Mouse (Mus musculus) midbrain, embryonic 16.5 days (tissue): ENCODE data around the gene Slc24a4. TPM values are rescaled to one million over a fixed set of nuclear protein-coding genes. Genes with fewer than 3 reads are reported as not detected.

ENCODE experiments used
- ATAC-seq: fragments of 200-750 bp; cut with Nextera tagmentation; 2 replicates; pipeline ENCODE4 v1.8.0; 2017; ENCODE audit warnings: moderate TSS enrichment
- H3K27ac ChIP-seq: fragments of 300-500 bp; sonication (generic); 2 replicates; pipeline ENCODE4 v1.5.1; 2014; ENCODE audit warnings: mild to moderate bottlenecking, low read length, mixed read lengths
- H3K27me3 ChIP-seq: fragments of 300-500 bp; sonication (generic); 2 replicates; pipeline ENCODE4 v1.6.1; 2014; ENCODE audit warnings: low read depth, low read length, mixed read lengths; ENCODE audit not compliant: control insufficient read depth, insufficient read depth
- H3K36me3 ChIP-seq: fragments of 300-500 bp; sonication (generic); 2 replicates; pipeline ENCODE4 v1.6.1; 2014; ENCODE audit warnings: mild to moderate bottlenecking, low read length, moderate library complexity, mixed read lengths; ENCODE audit not compliant: control insufficient read depth, insufficient read depth
- H3K4me1 ChIP-seq: fragments of 300-500 bp; sonication (generic); 2 replicates; pipeline ENCODE4 v1.6.1; 2014; ENCODE audit warnings: mild to moderate bottlenecking, low read length, mixed read lengths; ENCODE audit not compliant: control insufficient read depth, insufficient read depth
- H3K4me2 ChIP-seq: fragments of 300-500 bp; sonication (generic); 2 replicates; pipeline ENCODE4 v1.6.1; 2014; ENCODE audit warnings: mild to moderate bottlenecking, low read length, mixed read lengths
- H3K4me3 ChIP-seq: fragments of 300-500 bp; sonication (generic); 2 replicates; pipeline ENCODE4 v1.5.1; 2014; ENCODE audit warnings: low read depth, mild to moderate bottlenecking, low read length, moderate library complexity, mixed read lengths
- H3K9ac ChIP-seq: fragments of 300-500 bp; sonication (generic); 2 replicates; pipeline ENCODE4 v1.6.1; 2014; ENCODE audit warnings: low read depth, low read length, mixed read lengths
- H3K9me3 ChIP-seq: fragments of 300-500 bp; sonication (generic); replicated peaks from 2 replicates; pipeline ENCODE4 v1.6.1; 2014; ENCODE audit warnings: mild to moderate bottlenecking, low read length, mixed read lengths; ENCODE audit not compliant: control insufficient read depth, poor library complexity, severe bottlenecking
- WGBS: fragments of 180-500 bp; shearing (Covaris S2); extraction: QIAGEN DNeasy Blood & Tissue Kit; methylation state at CpG from one replicate; pipeline ENCODE4 v1.1.7; 2014; 5-methylcytosine and 5-hydroxymethylcytosine counted together
- polyA plus RNA-seq: library from polyadenylated mRNA; unstranded; fragments of >200 nt; fragmentation: Nextera tagmentation; extraction: Ambion mirVana; gene quantifications from 2 replicates; pipeline ENCODE4 v1.2.1, GENCODE M21; 2015

Slc24a4 gene
- polyA plus RNA-seq, 1 experiment from 2014 or later, result 1.7 TPM

DNA sequence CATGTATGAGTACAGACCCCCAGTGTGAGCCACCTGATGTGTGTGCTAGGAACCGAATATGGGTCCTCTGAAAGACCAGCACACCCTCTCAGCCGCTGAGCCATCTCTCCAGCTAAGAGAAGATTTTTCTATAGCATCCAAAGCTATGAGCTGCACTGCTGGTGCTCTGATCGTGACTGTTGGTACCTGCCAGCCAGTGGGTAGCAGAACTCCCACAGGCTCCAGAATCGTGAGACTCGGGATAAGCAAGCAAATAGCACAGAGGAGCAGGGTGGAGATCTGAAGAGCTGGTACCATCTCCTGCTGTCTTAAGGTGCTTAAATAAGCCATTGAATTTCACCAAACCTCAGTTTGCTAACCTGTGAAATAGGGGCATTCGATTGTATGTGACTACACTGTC, 119.6 kb downstream of the Slc24a4 start:
- H3K4me2 ChIP-seq, result no peak overlapping the region
- ATAC-seq, result no peak
- no peaks in the 10 kb centered on the region; the same call in 1 of the 2 replicates for H3K9me3 ChIP-seq
- H3K27ac ChIP-seq, result no peak overlapping the region
- WGBS, result 96% methylated on average over 6 of the region's 6 CpGs
- H3K4me1 ChIP-seq, result no peaks in the 10 kb centered on the region
- no peak overlapping the region for H3K9ac ChIP-seq
- H3K27me3 ChIP-seq, result no peaks in the 10 kb centered on the region
- H3K36me3 ChIP-seq, result no peaks in the 10 kb centered on the region
- no peak overlapping the region for H3K4me3 ChIP-seq

DNA sequence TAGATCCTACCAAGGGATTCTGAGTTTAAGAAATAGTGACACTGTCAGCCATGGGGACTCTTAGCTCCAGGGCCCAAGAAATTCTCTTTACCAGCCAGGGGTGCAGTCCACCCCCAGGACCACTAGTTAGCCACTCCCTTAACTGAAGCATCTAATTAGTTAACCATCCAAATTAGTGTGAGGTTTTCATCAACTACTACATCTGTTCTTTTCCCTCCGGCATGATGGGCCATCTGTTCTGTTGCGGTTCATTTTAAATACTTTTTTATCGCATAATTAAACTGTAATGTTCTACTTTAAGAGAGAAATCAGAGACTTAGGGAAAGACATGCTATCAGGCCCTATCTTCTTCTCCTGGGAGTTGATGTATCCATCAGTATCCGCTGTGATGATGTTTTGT, 121.8 kb downstream of the Slc24a4 start:
- Histone ChIP-seq H3K27me3 (no peaks in the 10 kb centered on the region), H3K4me1 (no peaks in the 10 kb centered on the region), H3K9me3 (no peaks in the 10 kb centered on the region; the same call in 1 of the 2 replicates), H3K9ac (no peak overlapping the region), H3K4me2 (no peak overlapping the region), H3K27ac (no peak overlapping the region), H3K4me3 (no peak overlapping the region), H3K36me3 (no peaks in the 10 kb centered on the region)
- 81% methylated on average over 4 of the region's 4 CpGs for WGBS
- no peak for ATAC-seq

DNA sequence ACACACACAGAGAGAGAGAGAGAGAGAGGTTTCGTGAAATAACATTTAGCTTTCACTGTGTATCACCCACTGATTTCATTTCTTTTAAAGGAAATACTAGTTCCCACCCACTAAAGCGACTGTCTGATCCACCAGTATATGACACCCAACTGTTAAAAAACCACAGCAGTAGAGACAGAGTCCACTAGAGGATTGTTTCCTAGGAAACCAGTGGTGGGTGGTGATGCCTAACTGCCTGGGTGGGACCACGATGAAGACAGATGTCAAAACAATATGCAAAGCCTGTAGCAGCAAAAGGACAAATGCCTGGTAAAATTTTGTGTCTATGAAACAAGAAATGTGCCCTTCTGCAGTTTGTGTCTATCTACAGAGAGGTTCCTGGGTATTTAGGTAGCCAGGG, 122.5 kb downstream of the Slc24a4 start:
- 76% methylated on average over 3 of the region's 3 CpGs for WGBS
- Histone ChIP-seq H3K27me3 (no peaks in the 10 kb centered on the region), H3K4me2 (no peak overlapping the region), H3K4me3 (no peak overlapping the region), H3K9me3 (no peaks in the 10 kb centered on the region; the same call in 1 of the 2 replicates), H3K27ac (no peak overlapping the region), H3K9ac (no peak overlapping the region), H3K36me3 (no peaks in the 10 kb centered on the region), H3K4me1 (no peaks in the 10 kb centered on the region)
- ATAC-seq, result no peak

DNA sequence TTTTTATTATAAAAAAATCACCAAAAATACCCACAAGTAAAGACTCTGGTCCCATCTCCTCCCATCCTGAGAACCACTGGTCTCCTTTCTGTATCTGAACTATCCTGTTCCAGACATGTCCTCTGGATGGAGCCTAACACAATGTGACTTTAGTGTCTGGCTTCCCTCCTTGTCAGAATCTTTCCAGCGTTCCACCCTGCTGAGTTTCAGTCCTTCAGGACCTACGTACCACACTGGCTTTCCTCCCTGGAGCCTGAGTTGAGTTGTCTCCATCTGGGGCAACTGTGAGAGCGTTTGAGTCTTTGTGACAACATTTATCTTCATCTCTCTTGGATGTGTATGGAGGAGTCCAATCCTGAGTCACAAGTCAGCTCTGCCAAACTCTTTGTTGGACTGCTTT, 123.5 kb downstream of the Slc24a4 start:
- Histone ChIP-seq H3K4me1 (no peaks in the 10 kb centered on the region), H3K36me3 (no peaks in the 10 kb centered on the region), H3K27ac (no peak overlapping the region), H3K27me3 (no peaks in the 10 kb centered on the region), H3K4me3 (no peak overlapping the region), H3K4me2 (no peak overlapping the region), H3K9ac (no peak overlapping the region), H3K9me3 (no peaks in the 10 kb centered on the region; the same call in 1 of the 2 replicates)
- 52% methylated on average over 3 of the region's 3 CpGs for WGBS
- ATAC-seq, result no peak

DNA sequence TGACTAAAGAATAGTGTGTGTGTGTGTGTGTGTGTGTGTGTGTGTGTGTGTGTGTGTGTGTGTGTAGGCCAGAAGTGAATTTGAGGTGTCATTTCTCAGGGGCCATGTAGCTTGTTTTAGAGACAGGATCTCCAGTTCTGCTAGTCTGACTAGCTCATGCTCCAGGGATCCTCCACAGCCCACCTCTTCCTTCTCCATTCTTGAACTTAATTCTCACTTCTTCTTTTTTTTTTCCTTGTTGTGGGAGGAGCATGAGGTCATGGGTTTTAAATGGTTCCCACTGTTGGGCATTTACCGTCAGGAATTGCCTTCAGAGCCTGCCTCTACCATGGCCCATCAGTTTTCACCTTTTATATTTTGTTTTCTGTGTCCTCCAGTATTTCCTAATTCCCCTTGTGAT, 124.0 kb downstream of the Slc24a4 start:
- Histone ChIP-seq H3K9ac (no peak overlapping the region), H3K4me1 (no peaks in the 10 kb centered on the region), H3K36me3 (no peaks in the 10 kb centered on the region), H3K9me3 (no peaks in the 10 kb centered on the region; the same call in 1 of the 2 replicates), H3K27me3 (no peaks in the 10 kb centered on the region), H3K4me2 (no peak overlapping the region), H3K27ac (no peak overlapping the region), H3K4me3 (no peak overlapping the region)
- ATAC-seq, result no peak
- 64% methylated on average over 1 of the region's 1 CpGs for WGBS

DNA sequence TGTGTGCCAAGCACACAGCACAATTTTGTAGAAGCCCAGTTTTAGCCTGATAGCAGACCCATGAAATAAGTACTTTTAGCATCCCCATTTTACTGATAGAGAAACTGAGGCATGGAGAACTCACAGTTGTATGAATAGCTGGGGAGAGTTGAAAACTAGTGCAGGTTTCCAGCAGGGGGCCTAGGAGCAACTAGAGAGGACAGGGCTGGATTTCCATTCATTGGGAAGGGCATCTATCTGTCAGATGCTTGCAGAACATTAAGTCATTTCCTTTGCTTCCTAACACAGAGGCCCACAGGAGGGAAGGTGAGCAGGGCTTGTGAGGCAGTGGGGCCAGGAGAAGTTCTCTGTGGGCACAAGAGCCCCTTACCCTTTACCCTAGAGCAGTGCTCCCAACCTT, 126.5 kb downstream of the Slc24a4 start:
- Histone ChIP-seq H3K4me1 (no peaks in the 10 kb centered on the region), H3K27ac (no peak overlapping the region), H3K4me2 (no peak overlapping the region), H3K36me3 (no peaks in the 10 kb centered on the region), H3K27me3 (no peaks in the 10 kb centered on the region), H3K9ac (no peak overlapping the region), H3K9me3 (no peaks in the 10 kb centered on the region), H3K4me3 (no peak overlapping the region)
- ATAC-seq, result no peak

DNA sequence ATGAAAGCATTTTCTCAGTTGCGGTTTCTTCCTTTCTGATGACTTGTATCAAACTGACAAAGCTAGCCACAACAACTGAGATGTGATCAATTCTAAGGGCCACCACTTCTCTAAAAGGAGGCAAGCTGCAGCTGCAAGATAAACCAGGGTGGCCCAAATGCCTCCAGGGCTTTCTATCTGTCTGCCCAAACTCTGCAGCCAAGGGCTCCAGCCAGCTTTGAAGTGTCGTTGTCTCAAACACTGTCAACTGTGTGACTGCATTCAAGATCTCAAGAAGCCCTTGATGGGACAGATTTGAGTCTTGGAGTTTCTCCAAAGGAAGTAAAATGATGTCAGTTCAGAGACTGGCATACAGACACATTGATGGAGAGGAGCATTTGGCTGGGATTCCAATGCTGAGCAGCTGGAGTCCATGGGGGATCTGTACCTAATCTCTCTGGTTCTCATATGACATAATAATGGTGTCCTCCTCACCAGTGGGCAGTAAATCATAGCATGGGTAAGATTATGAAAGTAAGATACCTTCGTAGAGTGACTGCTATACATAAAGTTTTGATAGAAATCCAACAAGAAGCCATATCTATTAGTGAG, 130.1 kb downstream of the Slc24a4 start:
- Histone ChIP-seq H3K36me3 (no peaks in the 10 kb centered on the region), H3K9me3 (no peaks in the 10 kb centered on the region), H3K27me3 (no peaks in the 10 kb centered on the region), H3K27ac (no peak overlapping the region), H3K4me3 (no peak overlapping the region), H3K9ac (no peak overlapping the region), H3K4me2 (no peak overlapping the region), H3K4me1 (no peaks in the 10 kb centered on the region)
- no peak for ATAC-seq
- WGBS, result 93% methylated on average over 3 of the region's 3 CpGs

DNA sequence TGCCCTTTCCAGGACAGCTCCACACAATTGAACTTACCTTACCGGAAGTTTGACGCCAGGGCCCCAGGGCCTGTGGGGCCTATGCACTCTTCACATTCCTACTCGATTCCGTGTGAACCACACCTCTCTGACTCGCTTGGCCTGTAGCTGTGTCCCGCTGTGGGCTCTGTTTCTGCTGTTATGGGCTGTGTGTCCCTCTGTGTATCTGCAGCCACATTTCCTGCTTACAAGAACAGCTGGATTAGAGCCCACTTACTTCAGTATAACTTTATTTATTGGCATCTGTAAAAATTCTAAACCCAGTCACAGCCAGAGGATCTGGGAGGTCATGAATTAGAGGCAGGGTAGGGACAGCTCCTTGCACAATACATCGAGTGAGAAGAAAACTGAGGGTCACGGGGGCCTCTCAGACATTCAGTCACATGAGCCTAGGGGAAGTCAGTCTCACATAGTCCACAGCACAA, 133.4 kb downstream of the Slc24a4 start:
- no peaks in the 10 kb centered on the region for H3K27me3 ChIP-seq
- no peak for ATAC-seq
- 65% methylated on average over 8 of the region's 8 CpGs for WGBS
- H3K27ac ChIP-seq, result no peak overlapping the region
- no peaks in the 10 kb centered on the region for H3K36me3 ChIP-seq
- H3K9ac ChIP-seq, result no peak overlapping the region
- H3K4me1 ChIP-seq, result no peaks in the 10 kb centered on the region
- no peak overlapping the region for H3K4me2 ChIP-seq
- no peaks in the 10 kb centered on the region for H3K9me3 ChIP-seq
- no peak overlapping the region for H3K4me3 ChIP-seq

DNA sequence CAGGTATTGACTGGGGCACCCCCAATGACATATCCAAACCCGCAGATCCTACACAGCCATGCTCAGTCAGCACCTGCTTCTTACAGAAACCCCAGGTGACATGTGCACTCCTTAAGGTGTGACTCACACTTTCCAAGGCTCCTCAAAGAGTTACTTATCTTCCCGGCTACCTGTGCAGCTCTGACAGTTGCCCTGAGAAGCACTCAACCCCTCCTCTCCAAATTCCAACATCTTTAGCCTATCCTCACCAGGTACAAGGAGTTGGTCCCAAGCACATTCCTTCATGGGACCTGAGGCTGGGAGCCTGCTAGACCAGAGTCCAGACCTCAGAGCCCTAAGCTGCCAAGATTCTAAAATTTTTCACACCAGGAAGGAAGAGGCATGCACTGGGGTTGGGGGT, 134.3 kb downstream of the Slc24a4 start:
- H3K4me1 ChIP-seq, result no peaks in the 10 kb centered on the region
- H3K9ac ChIP-seq, result no peak overlapping the region
- H3K4me3 ChIP-seq, result no peak overlapping the region
- no peak overlapping the region for H3K27ac ChIP-seq
- H3K27me3 ChIP-seq, result no peaks in the 10 kb centered on the region
- 93% methylated on average over 2 of the region's 2 CpGs for WGBS
- no peaks in the 10 kb centered on the region for H3K36me3 ChIP-seq
- no peak for ATAC-seq
- H3K9me3 ChIP-seq, result no peaks in the 10 kb centered on the region
- H3K4me2 ChIP-seq, result no peak overlapping the region
